Mouse (Mus musculus) ES-Bruce4 (cell line): ENCODE results near the gene Atg4b. TPM values are rescaled to one million over a fixed set of nuclear protein-coding genes. Genes with fewer than 3 reads are reported as not detected.
"Not testable (repeated sequence)": the region's sequence is repeated elsewhere in the genome, so short reads cannot be mapped to it uniquely, and the experiment has no call there.

Experiments
- H3K27ac ChIP-seq: 2 replicates; pipeline ENCODE4 v1.5.1; 2012; ENCODE audit warnings: low read length, inconsistent platforms; ENCODE audit not compliant: insufficient read depth
- H3K27me3 ChIP-seq: 2 replicates; pipeline ENCODE4 v1.6.1; 2012; ENCODE audit warnings: mild to moderate bottlenecking, low read length, inconsistent platforms; ENCODE audit not compliant: control insufficient read depth, poor library complexity, insufficient read depth, severe bottlenecking
- H3K36me3 ChIP-seq: 2 replicates; pipeline ENCODE4 v1.6.1; 2012; ENCODE audit warnings: inconsistent platforms, mild to moderate bottlenecking, low read length, moderate library complexity; ENCODE audit not compliant: control insufficient read depth, poor library complexity, insufficient read depth, severe bottlenecking
- H3K4me1 ChIP-seq: one replicate; pipeline ENCODE4 v1.8.1; 2011; ENCODE audit warnings: low read length; ENCODE audit not compliant: control insufficient read depth, insufficient read depth
- H3K4me3 ChIP-seq: 2 replicates; pipeline ENCODE4 v1.5.1; 2011; ENCODE audit warnings: low read depth, mild to moderate bottlenecking, low read length
- H3K9ac ChIP-seq: 2 replicates; pipeline ENCODE4 v1.6.1; 2012; ENCODE audit warnings: low read depth, mild to moderate bottlenecking, inconsistent platforms; ENCODE audit not compliant: poor library complexity, severe bottlenecking
- H3K9me3 ChIP-seq: replicated peaks from 2 replicates; pipeline ENCODE4 v1.6.1; 2012; ENCODE audit warnings: mild to moderate bottlenecking, low read length, inconsistent platforms; ENCODE audit not compliant: control insufficient read depth, poor library complexity, insufficient read depth, severe bottlenecking
- CTCF ChIP-seq: IDR thresholded peaks from one replicate; pipeline ENCODE4 v1.8.1; 2011; ENCODE audit warnings: low read depth, low read length
- EP300 ChIP-seq: IDR thresholded peaks from 2 replicates; pipeline ENCODE4 v1.6.1; 2011; ENCODE audit warnings: low read depth, low read length; ENCODE audit not compliant: insufficient read depth
- POLR2A ChIP-seq: IDR thresholded peaks from one replicate; pipeline ENCODE4 v1.8.1; 2011; ENCODE audit warnings: low read length; ENCODE audit not compliant: insufficient read depth
- polyA plus RNA-seq: library from polyadenylated mRNA; stranded (reverse); fragments of >200 nt; gene quantifications from 2 replicates; pipeline ENCODE4 v1.2.4, GENCODE M21; 2011; ENCODE audit warnings: low read depth; ENCODE audit not compliant: missing spikeins, insufficient read depth, insufficient read length

The Atg4b gene
- polyA plus RNA-seq, 1 experiment: 75.9 TPM

GRCm38 (mm10) chr1:93835876-93836531 lies 84.7 kb downstream of the Atg4b start:
- H3K4me3 ChIP-seq: no peak overlapping the region
- no peak for TF ChIP-seq CTCF
- no peak for TF ChIP-seq EP300
- no peak for TF ChIP-seq POLR2A
- no peak overlapping the region for H3K9ac ChIP-seq
- H3K27me3 ChIP-seq: no peaks in the 10 kb centered on the region
- H3K4me1 ChIP-seq: no peaks in the 10 kb centered on the region
- H3K9me3 ChIP-seq: no peaks in the 10 kb centered on the region
- no peaks in the 10 kb centered on the region for H3K36me3 ChIP-seq
- H3K27ac ChIP-seq: no peak overlapping the region

- Histone ChIP-seq H3K4me3 (no peak overlapping the region), H3K27ac (no peak overlapping the region), H3K36me3 (no peaks in the 10 kb centered on the region), H3K4me1 (no peaks in the 10 kb centered on the region), H3K27me3 (no peaks in the 10 kb centered on the region), H3K9ac (no peak overlapping the region), H3K9me3 (no peaks in the 10 kb centered on the region)
- TF ChIP-seq CTCF (no peak), EP300 (no peak), POLR2A (no peak)
These were observed 85.2 kb downstream of the Atg4b start for GRCm38 (mm10) chr1:93836532-93836913.

GRCm38 (mm10) chr1:93837335-93837734 lies 86.0 kb downstream of the Atg4b start:
- Histone ChIP-seq H3K9ac (no peak overlapping the region), H3K4me3 (no peak overlapping the region), H3K36me3 (no peaks in the 10 kb centered on the region), H3K27ac (no peak overlapping the region), H3K9me3 (no peaks in the 10 kb centered on the region), H3K4me1 (no peaks in the 10 kb centered on the region), H3K27me3 (no peaks in the 10 kb centered on the region)
- TF ChIP-seq CTCF (no peak), POLR2A (no peak), EP300 (no peak)

- H3K4me3 ChIP-seq, H3K4me1 ChIP-seq, H3K9me3 ChIP-seq, H3K9ac ChIP-seq, H3K27me3 ChIP-seq, H3K36me3 ChIP-seq, H3K27ac ChIP-seq: not testable (repeated sequence)
These were observed 87.3 kb downstream of the Atg4b start for GRCm38 (mm10) chr1:93838569-93838968.

Other genes starting within 250 kb of the Atg4b start
- gene Farp2, start 239.4 kb upstream of the Atg4b start, polyA plus RNA-seq: 4.0 and 5.0 TPM in 2 replicates
- gene Stk25, start 92.8 kb upstream of the Atg4b start, polyA plus RNA-seq: 77.7 and 79.6 TPM in 2 replicates
- gene Bok, start 65.8 kb upstream of the Atg4b start, polyA plus RNA-seq: 6.3 and 6.6 TPM in 2 replicates
- 44.8 and 51.5 TPM in 2 replicates for gene Thap4, start 3.4 kb downstream of the Atg4b start, polyA plus RNA-seq
- 179 and 191 TPM in 2 replicates for gene Dtymk, start 50.4 kb downstream of the Atg4b start, polyA plus RNA-seq
- gene Ing5, start 52.5 kb downstream of the Atg4b start, polyA plus RNA-seq: 33.9 and 34.2 TPM in 2 replicates
- gene D2hgdh, start 73.4 kb downstream of the Atg4b start, polyA plus RNA-seq: 17.6 and 23.4 TPM in 2 replicates
- not detected in 2 replicates for gene Gal3st2, start 109.8 kb downstream of the Atg4b start, polyA plus RNA-seq
- 0.31 TPM in 1 of 2 replicates, not detected in the other for gene Gal3st2b, start 166.8 kb downstream of the Atg4b start, polyA plus RNA-seq
- gene Gal3st2c, start 239.0 kb downstream of the Atg4b start, polyA plus RNA-seq: 0.09 and 0.12 TPM in 2 replicates